Mouse (Mus musculus): ENCODE measurements at regions not wholly inside any gene's neighbourhood (a gene's known extent, or its start where the extent isn't known, plus 50 kb on each side); places are given as distances from the start of the nearest gene placed in this dataset.

DNA sequence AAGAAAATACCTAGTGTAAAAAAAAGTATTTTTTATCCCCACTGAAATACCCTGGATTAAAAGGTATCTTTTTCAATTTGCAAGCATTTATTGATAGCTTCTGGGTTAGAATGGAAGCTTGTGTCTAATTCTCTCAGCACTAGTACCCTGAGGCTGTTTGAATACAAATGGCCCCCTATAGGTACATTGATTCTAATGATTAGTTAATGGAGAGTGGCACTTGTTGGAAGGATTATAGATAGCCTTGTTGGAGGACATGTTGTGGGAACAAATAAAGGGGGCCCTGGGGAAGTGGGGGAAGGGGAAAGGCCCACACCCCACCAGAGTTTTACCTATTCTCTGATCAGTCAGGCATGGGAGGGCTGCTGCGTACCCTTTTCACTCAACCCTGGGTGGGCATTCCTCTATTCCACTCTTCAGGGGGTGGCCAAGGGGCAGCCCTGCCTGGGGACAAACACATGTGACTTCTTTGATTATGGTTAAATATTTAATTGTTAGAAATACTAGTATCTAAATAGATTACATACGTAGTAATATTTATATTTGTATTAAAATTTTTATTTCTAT, 524.3 kb upstream of the Fam174a start:
- no peak overlapping the region for H3K4me2 ChIP-seq (ENCODE audit: low read depth, low read length)
- ATAC-seq (replicated peaks; ENCODE audit: insufficient number of reproducible peaks, low FRiP score, low TSS enrichment, low read depth), result no peak
- H3K36me3 ChIP-seq (replicated peaks; ENCODE audit: control insufficient read depth, insufficient read depth, low read depth, low read length), result no peaks in the 10 kb centered on the region
- H3K9me3 ChIP-seq (replicated peaks; ENCODE audit: control insufficient read depth, low read length), result no peaks in the 10 kb centered on the region
- no peaks in the 10 kb centered on the region for H3K4me1 ChIP-seq (ENCODE audit: control insufficient read depth, insufficient read depth, low read length)
- no peak overlapping the region for H3K27ac ChIP-seq (replicated peaks; ENCODE audit: low read depth, low read length)
- no peak overlapping the region for H3K4me3 ChIP-seq (ENCODE audit: low read depth, low read length)
- H3K9ac ChIP-seq (replicated peaks; ENCODE audit: low read length), result no peak overlapping the region
- no peaks in the 10 kb centered on the region for H3K27me3 ChIP-seq (ENCODE audit: control insufficient read depth, insufficient read depth, low read length)
- DNase-seq (ENCODE audit: low spot score), result no peak
- 67% methylated on average over 2 of the region's 2 CpGs for WGBS

DNA sequence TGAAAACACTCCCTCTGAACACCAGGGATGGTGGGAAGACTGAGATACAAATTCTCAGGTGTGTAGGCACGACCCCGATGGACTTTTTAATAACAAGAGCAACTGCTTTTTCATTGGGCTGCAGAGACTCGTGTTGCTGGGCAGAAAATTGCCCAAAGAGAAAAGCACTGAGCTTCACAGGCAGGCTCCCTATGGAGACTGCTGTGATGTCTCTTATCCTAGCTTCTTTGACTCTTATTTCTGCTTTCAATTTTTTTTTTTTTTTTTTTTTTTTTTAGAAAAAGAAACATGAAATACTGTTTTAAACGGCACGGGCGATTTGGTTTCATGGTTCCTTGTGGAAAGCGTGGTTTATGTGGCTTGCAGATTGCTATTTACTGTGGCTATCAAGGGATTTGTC, 522.8 kb upstream of the Fam174a start:
- no peaks in the 10 kb centered on the region for H3K27me3 ChIP-seq (ENCODE audit: control insufficient read depth, insufficient read depth, low read length)
- no peaks in the 10 kb centered on the region for H3K9me3 ChIP-seq (replicated peaks; ENCODE audit: control insufficient read depth, low read length)
- H3K4me1 ChIP-seq (ENCODE audit: control insufficient read depth, insufficient read depth, low read length), result no peaks in the 10 kb centered on the region
- no peak overlapping the region for H3K27ac ChIP-seq (replicated peaks; ENCODE audit: low read depth, low read length)
- H3K36me3 ChIP-seq (replicated peaks; ENCODE audit: control insufficient read depth, insufficient read depth, low read depth, low read length), result no peaks in the 10 kb centered on the region
- WGBS, result 50% methylated on average over 7 of the region's 7 CpGs
- DNase-seq (ENCODE audit: low spot score) (no peak), ATAC-seq (replicated peaks; ENCODE audit: insufficient number of reproducible peaks, low FRiP score, low TSS enrichment, low read depth) (no peak)
- H3K4me2 ChIP-seq (ENCODE audit: low read depth, low read length), result no peak overlapping the region
- no peak overlapping the region for H3K4me3 ChIP-seq (ENCODE audit: low read depth, low read length)
- H3K9ac ChIP-seq (replicated peaks; ENCODE audit: low read length), result no peak overlapping the region

DNA sequence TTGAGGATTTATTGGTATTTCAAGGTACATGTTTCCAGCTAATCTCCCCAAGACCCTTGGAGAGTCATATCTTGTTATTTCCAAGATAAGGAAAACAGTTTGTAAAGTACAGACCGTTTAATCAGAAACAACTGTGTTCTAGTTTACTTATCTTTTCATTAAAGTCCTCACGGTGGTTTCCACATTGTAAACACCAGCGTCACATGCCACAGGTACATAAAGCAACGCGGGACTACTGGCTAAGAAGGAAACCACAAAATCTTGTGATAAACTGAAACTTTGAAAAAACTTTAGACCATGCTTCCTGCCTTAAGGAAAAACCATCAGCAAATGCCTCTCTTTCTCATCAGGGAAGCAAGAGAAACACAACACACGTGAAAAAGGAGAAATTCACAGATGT, 522.4 kb upstream of the Fam174a start:
- Histone ChIP-seq H3K27me3 (ENCODE audit: control insufficient read depth, insufficient read depth, low read length) (no peaks in the 10 kb centered on the region), H3K27ac (replicated peaks; ENCODE audit: low read depth, low read length) (no peak overlapping the region), H3K4me1 (ENCODE audit: control insufficient read depth, insufficient read depth, low read length) (no peaks in the 10 kb centered on the region), H3K36me3 (replicated peaks; ENCODE audit: control insufficient read depth, insufficient read depth, low read depth, low read length) (no peaks in the 10 kb centered on the region), H3K4me2 (ENCODE audit: low read depth, low read length) (no peak overlapping the region), H3K9ac (replicated peaks; ENCODE audit: low read length) (no peak overlapping the region), H3K4me3 (ENCODE audit: low read depth, low read length) (no peak overlapping the region), H3K9me3 (replicated peaks; ENCODE audit: control insufficient read depth, low read length) (no peaks in the 10 kb centered on the region)
- WGBS, result 51% methylated on average over 6 of the region's 6 CpGs
- ATAC-seq (replicated peaks; ENCODE audit: insufficient number of reproducible peaks, low FRiP score, low TSS enrichment, low read depth), result no peak
- no peak for DNase-seq (ENCODE audit: low spot score)

DNA sequence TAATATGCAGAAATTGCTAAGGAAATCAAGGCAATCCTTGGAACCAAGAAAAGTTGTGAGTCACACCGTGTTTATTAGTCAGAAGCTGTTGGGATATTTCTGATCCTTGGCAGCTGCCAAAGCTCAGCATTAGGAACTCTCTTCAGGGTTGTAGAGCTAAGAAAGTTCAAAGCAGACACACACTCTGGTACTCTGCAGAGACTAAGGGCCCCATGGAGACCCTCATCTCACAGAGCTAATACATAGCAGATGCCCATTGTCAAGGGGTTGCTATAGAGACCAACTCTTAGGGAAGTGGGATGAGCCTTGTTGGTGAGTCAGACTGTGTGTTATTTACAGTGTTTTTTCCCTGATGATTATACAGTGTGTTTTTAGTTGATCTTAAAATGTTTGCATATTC, 517.4 kb upstream of the Fam174a start:
- ATAC-seq (replicated peaks; ENCODE audit: insufficient number of reproducible peaks, low FRiP score, low TSS enrichment, low read depth), result 0 out of 2 replicates have a peak, but pooled peaks have one; percentile 72
- 54% methylated on average over 1 of the region's 1 CpGs for WGBS
- no peak overlapping the region for H3K9ac ChIP-seq (replicated peaks; ENCODE audit: low read length)
- H3K4me3 ChIP-seq (ENCODE audit: low read depth, low read length), result no peak overlapping the region
- H3K4me2 ChIP-seq (ENCODE audit: low read depth, low read length), result no peak overlapping the region
- no peak overlapping the region for H3K27ac ChIP-seq (replicated peaks; ENCODE audit: low read depth, low read length)
- peak; percentile 73 for DNase-seq (ENCODE audit: low spot score)
- H3K9me3 ChIP-seq (replicated peaks; ENCODE audit: control insufficient read depth, low read length), result no peaks in the 10 kb centered on the region
- H3K27me3 ChIP-seq (ENCODE audit: control insufficient read depth, insufficient read depth, low read length), result no peaks in the 10 kb centered on the region
- no peaks in the 10 kb centered on the region for H3K36me3 ChIP-seq (replicated peaks; ENCODE audit: control insufficient read depth, insufficient read depth, low read depth, low read length)
- H3K4me1 ChIP-seq (ENCODE audit: control insufficient read depth, insufficient read depth, low read length), result no peaks in the 10 kb centered on the region

DNA sequence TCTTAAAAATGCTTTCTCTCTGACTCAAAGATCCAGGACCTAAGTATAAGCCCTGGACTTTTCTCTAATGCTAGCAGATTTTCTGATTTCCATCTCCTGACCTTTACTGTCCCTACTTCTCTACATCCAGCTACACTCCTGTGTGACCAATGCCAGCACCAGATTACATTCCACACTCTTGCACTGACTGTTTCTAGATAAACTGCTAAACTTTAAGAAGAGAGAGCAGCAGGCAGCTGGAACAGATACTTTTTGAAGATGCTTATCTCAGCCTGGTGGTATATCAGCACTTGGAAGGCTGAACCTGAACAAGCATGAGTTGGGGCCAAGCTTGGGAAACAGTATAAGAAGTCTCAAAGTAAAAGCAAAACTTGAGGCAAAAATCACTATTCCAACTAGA, 509.7 kb upstream of the Fam174a start:
- Histone ChIP-seq H3K9me3 (replicated peaks; ENCODE audit: control insufficient read depth, low read length) (no peaks in the 10 kb centered on the region), H3K27ac (replicated peaks; ENCODE audit: low read depth, low read length) (no peak overlapping the region), H3K4me1 (ENCODE audit: control insufficient read depth, insufficient read depth, low read length) (no peaks in the 10 kb centered on the region), H3K36me3 (replicated peaks; ENCODE audit: control insufficient read depth, insufficient read depth, low read depth, low read length) (no peaks in the 10 kb centered on the region), H3K4me3 (ENCODE audit: low read depth, low read length) (no peak overlapping the region), H3K9ac (replicated peaks; ENCODE audit: low read length) (no peak overlapping the region), H3K4me2 (ENCODE audit: low read depth, low read length) (no peak overlapping the region), H3K27me3 (ENCODE audit: control insufficient read depth, insufficient read depth, low read length) (no peaks in the 10 kb centered on the region)
- no peak for ATAC-seq (replicated peaks; ENCODE audit: insufficient number of reproducible peaks, low FRiP score, low TSS enrichment, low read depth)
- DNase-seq (ENCODE audit: low spot score), result no peak

DNA sequence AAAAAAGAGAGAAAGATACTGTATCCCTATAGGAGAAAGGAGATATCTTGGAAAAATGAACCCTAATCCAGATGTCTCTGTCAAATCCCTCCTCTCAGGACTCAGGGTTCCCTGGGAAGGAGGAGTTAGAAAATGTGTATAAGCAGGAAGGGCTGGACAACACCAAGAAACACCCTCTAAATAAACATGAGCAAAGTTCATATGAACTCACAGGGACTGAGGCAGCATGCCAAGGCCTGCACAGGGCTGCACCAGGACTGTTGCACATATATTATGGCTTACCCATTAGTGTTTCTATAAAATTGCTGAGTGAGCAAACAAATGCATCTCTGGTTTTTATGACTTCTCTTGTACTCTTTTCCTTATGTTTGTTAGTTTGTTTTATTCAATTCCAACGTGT, 508.5 kb upstream of the Fam174a start:
- DNase-seq (ENCODE audit: low spot score), result no peak
- 82% methylated on average over 1 of the region's 1 CpGs for WGBS
- Histone ChIP-seq H3K9ac (replicated peaks; ENCODE audit: low read length) (no peak overlapping the region), H3K4me2 (ENCODE audit: low read depth, low read length) (no peak overlapping the region), H3K9me3 (replicated peaks; ENCODE audit: control insufficient read depth, low read length) (no peaks in the 10 kb centered on the region), H3K27me3 (ENCODE audit: control insufficient read depth, insufficient read depth, low read length) (no peaks in the 10 kb centered on the region), H3K4me3 (ENCODE audit: low read depth, low read length) (no peak overlapping the region), H3K27ac (replicated peaks; ENCODE audit: low read depth, low read length) (no peak overlapping the region), H3K36me3 (replicated peaks; ENCODE audit: control insufficient read depth, insufficient read depth, low read depth, low read length) (no peaks in the 10 kb centered on the region), H3K4me1 (ENCODE audit: control insufficient read depth, insufficient read depth, low read length) (no peaks in the 10 kb centered on the region)
- ATAC-seq (replicated peaks; ENCODE audit: insufficient number of reproducible peaks, low FRiP score, low TSS enrichment, low read depth), result no peak

DNA sequence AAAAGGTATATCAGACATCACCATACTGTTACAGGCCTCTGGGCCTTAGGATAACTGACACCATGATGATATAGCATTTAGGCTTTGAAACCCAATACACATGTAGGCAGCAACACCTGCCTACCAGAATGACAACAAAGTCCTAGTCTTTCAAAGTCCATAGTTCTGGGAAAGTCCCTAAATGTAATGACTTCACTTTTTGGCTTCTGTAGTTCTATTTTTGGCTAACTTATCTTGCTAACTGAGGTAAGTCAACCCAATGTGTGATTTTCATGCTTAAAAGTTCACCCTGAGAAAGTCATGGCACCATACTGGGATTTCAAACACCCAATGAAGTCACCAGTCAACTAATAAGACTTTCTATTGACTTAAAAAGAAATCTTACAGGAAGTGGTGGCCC, 485.8 kb upstream of the Fam174a start:
- no peak overlapping the region for H3K27ac ChIP-seq (replicated peaks; ENCODE audit: low read depth, low read length)
- H3K9ac ChIP-seq (replicated peaks; ENCODE audit: low read length), result no peak overlapping the region
- DNase-seq (ENCODE audit: low spot score) (no peak), ATAC-seq (replicated peaks; ENCODE audit: insufficient number of reproducible peaks, low FRiP score, low TSS enrichment, low read depth) (no peak)
- H3K27me3 ChIP-seq (ENCODE audit: control insufficient read depth, insufficient read depth, low read length), result no peaks in the 10 kb centered on the region
- no peaks in the 10 kb centered on the region for H3K4me1 ChIP-seq (ENCODE audit: control insufficient read depth, insufficient read depth, low read length)
- H3K36me3 ChIP-seq (replicated peaks; ENCODE audit: control insufficient read depth, insufficient read depth, low read depth, low read length), result no peaks in the 10 kb centered on the region
- no peak overlapping the region for H3K4me2 ChIP-seq (ENCODE audit: low read depth, low read length)
- H3K4me3 ChIP-seq (ENCODE audit: low read depth, low read length), result no peak overlapping the region
- no peaks in the 10 kb centered on the region for H3K9me3 ChIP-seq (replicated peaks; ENCODE audit: control insufficient read depth, low read length)

DNA sequence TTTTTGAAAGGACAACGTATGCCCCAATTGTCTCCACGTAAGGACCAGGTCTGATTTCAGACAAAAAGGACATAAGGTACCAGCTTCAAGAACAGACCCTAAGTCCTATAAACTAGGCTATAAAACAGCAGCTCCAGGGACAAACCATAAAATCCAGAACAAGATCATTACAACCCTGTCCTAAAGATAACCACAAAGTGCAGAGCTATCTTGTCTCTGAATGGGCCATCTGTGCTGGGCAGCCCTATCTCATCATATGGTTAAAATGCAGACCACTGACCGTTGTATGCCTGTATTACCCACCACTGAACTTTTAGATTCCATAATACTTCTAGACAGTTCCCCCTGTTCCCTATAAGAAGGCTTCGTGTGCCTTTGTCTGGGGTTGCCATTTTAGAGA, 477.4 kb upstream of the Fam174a start:
- DNase-seq (ENCODE audit: low spot score), result no peak
- H3K4me2 ChIP-seq (ENCODE audit: low read depth, low read length), result no peak overlapping the region

More for the DNA sequence above, 477.4 kb upstream of the Fam174a start:
- Histone ChIP-seq H3K36me3 (replicated peaks; ENCODE audit: control insufficient read depth, insufficient read depth, low read depth, low read length) (no peaks in the 10 kb centered on the region), H3K9ac (replicated peaks; ENCODE audit: low read length) (no peak overlapping the region), H3K4me1 (ENCODE audit: control insufficient read depth, insufficient read depth, low read length) (no peaks in the 10 kb centered on the region), H3K4me3 (ENCODE audit: low read depth, low read length) (no peak overlapping the region), H3K27me3 (ENCODE audit: control insufficient read depth, insufficient read depth, low read length) (no peaks in the 10 kb centered on the region), H3K27ac (replicated peaks; ENCODE audit: low read depth, low read length) (no peak overlapping the region), H3K9me3 (replicated peaks; ENCODE audit: control insufficient read depth, low read length) (no peaks in the 10 kb centered on the region)
- 94% methylated on average over 4 of the region's 4 CpGs for WGBS
- no peak for ATAC-seq (replicated peaks; ENCODE audit: insufficient number of reproducible peaks, low FRiP score, low TSS enrichment, low read depth)

Measured in embryonic facial prominence, embryonic 11.5 days (tissue).